8 mouse cellular contexts compared by ENCODE assay signal in the genomic region with DNA sequence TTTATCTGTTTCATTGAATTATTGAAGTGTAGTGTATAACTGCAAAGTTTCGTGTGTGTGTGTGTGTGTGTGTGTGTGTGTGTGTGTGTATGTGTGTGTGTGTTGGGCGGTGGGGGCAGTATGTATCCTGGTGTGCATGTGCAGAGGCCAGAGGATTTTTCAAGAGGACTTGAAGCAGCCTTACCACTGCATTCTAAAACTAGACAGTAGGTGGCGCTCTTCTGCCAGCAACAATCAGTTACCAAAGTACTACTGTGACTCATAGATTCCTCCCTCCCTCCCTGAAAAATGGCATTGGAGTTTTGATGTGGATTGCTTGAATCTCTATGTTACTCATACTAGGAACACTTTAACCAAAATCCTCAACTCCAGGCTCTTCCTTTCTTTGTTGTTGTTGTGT. TPM values are rescaled to one million over a fixed set of nuclear protein-coding genes. Genes with fewer than 3 reads are reported as not detected.
DNase-seq lines count a peak whose midpoint lies in the region; ATAC-seq lines count a peak whose summit lies in the region.

No protein-coding gene starts in this region.

- H3K36me3 ChIP-seq in midbrain, embryonic 11.5 days (ENCODE audit: control insufficient read depth, insufficient read depth, low read length), result peaks cover 8% of the 10 kb centered on the region
- peaks cover 60% of the 10 kb centered on the region for H3K36me3 ChIP-seq in midbrain, embryonic 13.5 days
- peaks cover 16% of the 10 kb centered on the region for H3K36me3 ChIP-seq in intestine, embryonic 16.5 days (ENCODE audit: control insufficient read depth, insufficient read depth, low read length)

- no peaks in the 10 kb centered on the region for H3K4me1 ChIP-seq in midbrain, embryonic 11.5 days (ENCODE audit: control insufficient read depth, insufficient read depth, low read length)
- H3K4me1 ChIP-seq in midbrain, embryonic 13.5 days (replicated peaks), result no peaks in the 10 kb centered on the region
- H3K4me1 ChIP-seq in intestine, embryonic 16.5 days (ENCODE audit: control insufficient read depth, insufficient read depth, low read length), result no peaks in the 10 kb centered on the region

- intact Hi-C loops in left cerebral cortex, postnatal 10 days (cut with DNase I), result loop anchor here (2.0 to 5.0 kb wide), 2 partner anchors 45 to 123 kb away; no protein-coding TSS in a partner anchor

- DNase-seq in midbrain, embryonic 11.5 days (ENCODE audit: low spot score, missing footprints), result peak; percentile 98
- peak; percentile 75 for DNase-seq in cerebellum, adult 9-11 months
- peak; percentile 88 for DNase-seq in gastrocnemius, adult 18-20 months (ENCODE audit: low spot score)
- DNase-seq in left cerebral cortex, postnatal 10 days (ENCODE audit: extremely low spot score in 1 of 2, low spot score in 2 of 2), result peak; percentile 73 to 74
- DNase-seq in monocyte, adult 2 months (ENCODE audit: low read depth in 1 of 2, low spot score in 2 of 2), result peak; percentile 28 to 42
- DNase-seq in spleen, postnatal 36 days (ENCODE audit: low spot score in 2 of 2), result peak; percentile 69 to 79

- no peak overlapping the region for H3K4me3 ChIP-seq in midbrain, embryonic 11.5 days (ENCODE audit: low read depth, low read length)
- no peak overlapping the region for H3K4me3 ChIP-seq in midbrain, embryonic 13.5 days (replicated peaks)
- H3K4me3 ChIP-seq in intestine, embryonic 16.5 days (ENCODE audit: low read length), result no peak overlapping the region

- H3K4me2 ChIP-seq in midbrain, embryonic 11.5 days, result no peak overlapping the region
- no peak overlapping the region for H3K4me2 ChIP-seq in midbrain, embryonic 13.5 days (replicated peaks)
- no peak overlapping the region for H3K4me2 ChIP-seq in intestine, embryonic 16.5 days (ENCODE audit: low read depth, low read length)

- no peak overlapping the region for H3K9ac ChIP-seq in midbrain, embryonic 11.5 days (ENCODE audit: low read length)
- no peak overlapping the region for H3K9ac ChIP-seq in midbrain, embryonic 13.5 days (replicated peaks)
- no peak overlapping the region for H3K9ac ChIP-seq in intestine, embryonic 16.5 days (ENCODE audit: low read depth, low read length)

- no peaks in the 10 kb centered on the region for H3K9me3 ChIP-seq in midbrain, embryonic 11.5 days (ENCODE audit: control insufficient read depth, low read length)
- H3K9me3 ChIP-seq in midbrain, embryonic 13.5 days, result no peaks in the 10 kb centered on the region
- H3K9me3 ChIP-seq in intestine, embryonic 16.5 days (ENCODE audit: control insufficient read depth, low read length), result no peaks in the 10 kb centered on the region

- no peaks in the 10 kb centered on the region for H3K27me3 ChIP-seq in midbrain, embryonic 11.5 days (ENCODE audit: control insufficient read depth, insufficient read depth, low read length)
- H3K27me3 ChIP-seq in midbrain, embryonic 13.5 days, result no peaks in the 10 kb centered on the region
- H3K27me3 ChIP-seq in intestine, embryonic 16.5 days (replicated peaks; ENCODE audit: control insufficient read depth, insufficient read depth, low read length), result no peaks in the 10 kb centered on the region

- 24% methylated on average over 3 of the region's 3 CpGs for WGBS in midbrain, embryonic 11.5 days
- WGBS in midbrain, embryonic 13.5 days, result 23% methylated on average over 3 of the region's 3 CpGs
- 29% methylated on average over 3 of the region's 3 CpGs for WGBS in intestine, embryonic 16.5 days

- H3K27ac ChIP-seq in midbrain, embryonic 11.5 days (ENCODE audit: low read depth, low read length), result no peak overlapping the region
- H3K27ac ChIP-seq in midbrain, embryonic 13.5 days, result no peak overlapping the region
- H3K27ac ChIP-seq in intestine, embryonic 16.5 days (ENCODE audit: low read length), result no peak overlapping the region

- no peak for ATAC-seq in midbrain, embryonic 11.5 days (ENCODE audit: low FRiP score)
- ATAC-seq in midbrain, embryonic 13.5 days, result no peak
- ATAC-seq in intestine, embryonic 16.5 days, result peak; percentile 56

RNA-seq across cellular contexts. Expression of a gene that starts 8.1 kb away (rescaled TPM):
- 124 and 130 TPM in 2 replicates for polyA plus RNA-seq in midbrain, embryonic 11.5 days (2014; fragmentation: Nextera tagmentation; extraction: Ambion mirVana)
- 114 and 120 TPM in 2 replicates for polyA plus RNA-seq in midbrain, embryonic 13.5 days (2015; fragmentation: Nextera tagmentation; extraction: Ambion mirVana)
- 10 to 100 TPM; 44.2 to 47.3 TPM for total RNA-seq in gastrocnemius, adult 18-20 months (2021)
- polyA plus RNA-seq in intestine, embryonic 16.5 days (2015; fragmentation: Nextera tagmentation; extraction: Ambion mirVana), result 114 and 125 TPM in 2 replicates
- total RNA-seq in left cerebral cortex, postnatal 10 days (2021), result 10 to 100 TPM; 31.0 to 38.0 TPM

RNA-seq across cellular contexts. Expression of a gene that starts 11.2 kb away (rescaled TPM):
- 20.3 and 22.6 TPM in 2 replicates for polyA plus RNA-seq in midbrain, embryonic 11.5 days (2014; fragmentation: Nextera tagmentation; extraction: Ambion mirVana)
- polyA plus RNA-seq in midbrain, embryonic 13.5 days (2015; fragmentation: Nextera tagmentation; extraction: Ambion mirVana), result 17.5 and 19.1 TPM in 2 replicates
- 1 to 10 TPM; 8.8 to 8.9 TPM for total RNA-seq in gastrocnemius, adult 18-20 months (2021)
- 11.7 and 11.8 TPM in 2 replicates for polyA plus RNA-seq in intestine, embryonic 16.5 days (2015; fragmentation: Nextera tagmentation; extraction: Ambion mirVana)
- 10 to 100 TPM; 15.7 to 17.8 TPM for total RNA-seq in left cerebral cortex, postnatal 10 days (2021)

RNA-seq across cellular contexts. Expression of a gene that starts 19.8 kb away (rescaled TPM):
- 2.0 and 2.2 TPM in 2 replicates for polyA plus RNA-seq in midbrain, embryonic 11.5 days (2014; fragmentation: Nextera tagmentation; extraction: Ambion mirVana)
- 1.3 and 1.6 TPM in 2 replicates for polyA plus RNA-seq in midbrain, embryonic 13.5 days (2015; fragmentation: Nextera tagmentation; extraction: Ambion mirVana)
- total RNA-seq in gastrocnemius, adult 18-20 months (2021), result 10 to 100 TPM in 1 of 2 experiments, 1 to 10 TPM in 1; 6.7 to 13.8 TPM
- 4.5 and 4.6 TPM in 2 replicates for polyA plus RNA-seq in intestine, embryonic 16.5 days (2015; fragmentation: Nextera tagmentation; extraction: Ambion mirVana)
- total RNA-seq in left cerebral cortex, postnatal 10 days (2021), result 1 to 10 TPM; 1.1 to 1.9 TPM

RNA-seq across cellular contexts. Expression of a gene that starts 19.9 kb away (rescaled TPM):
- polyA plus RNA-seq in midbrain, embryonic 11.5 days (2014; fragmentation: Nextera tagmentation; extraction: Ambion mirVana), result 0.51 and 0.81 TPM in 2 replicates
- 0.67 and 0.98 TPM in 2 replicates for polyA plus RNA-seq in midbrain, embryonic 13.5 days (2015; fragmentation: Nextera tagmentation; extraction: Ambion mirVana)
- 10 to 100 TPM in 1 of 2 experiments, 1 to 10 TPM in 1; 7.9 to 13.9 TPM for total RNA-seq in gastrocnemius, adult 18-20 months (2021)
- 3.6 and 4.3 TPM in 2 replicates for polyA plus RNA-seq in intestine, embryonic 16.5 days (2015; fragmentation: Nextera tagmentation; extraction: Ambion mirVana)
- 1 to 10 TPM; 1.2 to 1.5 TPM for total RNA-seq in left cerebral cortex, postnatal 10 days (2021)

Comparison
In these comparisons a context has a peak if more than half of its experiments do, and no peak if none do; other contexts are left out.
1. DNase-seq: peak in every context shown above with its lines; median percentile 98 in midbrain, embryonic 11.5 days; 88 in gastrocnemius, adult 18-20 months; 75 in cerebellum, adult 9-11 months; 74 in spleen, postnatal 36 days; 74 in left cerebral cortex, postnatal 10 days; 35 in monocyte, adult 2 months.